Mouse (Mus musculus): Measurements from ENCODE around the gene Arid3a.

GRCm38 (mm10) chr10:79950661-79951060, 23.8 kb downstream of the Arid3a start:
- TF ChIP-seq CTCF (conservative IDR thresholded peaks at IDR 0.05; ENCODE audit: insufficient read depth, insufficient read length, low read depth, low read length) (no peak), POLR2A (IDR thresholded peaks at IDR 0.05; ENCODE audit: low read depth, low read length) (no peak)
